Mouse (Mus musculus): Measurements from ENCODE around the gene Runx2.

DNA sequence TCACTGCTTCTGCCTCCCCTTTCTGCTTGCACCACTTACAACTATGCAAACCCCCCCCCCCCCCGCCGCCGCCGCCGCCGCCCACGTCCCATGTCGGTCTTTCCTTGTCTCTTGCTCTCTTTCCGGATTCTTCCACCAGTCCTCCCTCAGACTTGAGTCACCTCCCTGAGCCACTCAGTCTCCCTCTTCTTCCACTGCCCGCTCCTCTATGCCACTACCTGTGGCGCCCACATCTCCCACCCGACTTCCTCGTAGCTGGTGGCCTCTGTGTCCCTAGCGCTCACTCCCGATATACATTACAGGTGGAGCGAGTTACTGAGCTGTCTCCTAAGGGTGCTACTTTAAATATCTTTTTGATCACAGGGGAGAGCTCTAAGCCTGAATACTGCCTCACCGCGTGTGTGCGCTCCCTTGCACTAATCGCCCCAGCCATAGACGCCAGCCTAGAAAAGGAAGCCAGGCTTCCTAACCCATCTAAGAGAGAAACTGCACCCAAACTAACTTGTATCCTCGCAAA, 76.4 kb downstream of the Runx2 start:
- no peak for TF ChIP-seq CTCF (IDR thresholded peaks at IDR 0.05; ENCODE audit: low read depth)
- TF ChIP-seq EP300 (IDR thresholded peaks at IDR 0.05; ENCODE audit: low read depth) = no peak
